Mouse (Mus musculus) neural tube, embryonic 14.5 days (tissue): ENCODE results near the gene H2-Aa. TPM values are rescaled to one million over a fixed set of nuclear protein-coding genes. Genes with fewer than 3 reads are reported as not detected.
A peak's percentile ranks its signal among the peaks of the same experiment; 100 is the strongest.

Source experiments
- ATAC-seq: fragments of 200-750 bp; cut with Nextera tagmentation; 2 replicates; pipeline ENCODE4 v1.8.0; 2017; ENCODE audit warnings: low read depth, mild to moderate bottlenecking, moderate TSS enrichment, moderate library complexity
- H3K27ac ChIP-seq: fragments of 300-500 bp; sonication (generic); 2 replicates; pipeline ENCODE4 v1.5.1; 2014; ENCODE audit warnings: low read depth, mild to moderate bottlenecking, control low read depth, low read length, moderate library complexity, mixed read lengths
- H3K27me3 ChIP-seq: fragments of 300-500 bp; sonication (generic); 2 replicates; pipeline ENCODE4 v1.6.1; 2014; ENCODE audit warnings: low read length; ENCODE audit not compliant: control insufficient read depth, insufficient read depth
- H3K36me3 ChIP-seq: fragments of 300-500 bp; sonication (generic); 2 replicates; pipeline ENCODE4 v1.6.1; 2014; ENCODE audit warnings: low read length, mixed read lengths; ENCODE audit not compliant: control insufficient read depth, insufficient read depth
- H3K4me1 ChIP-seq: fragments of 300-500 bp; sonication (generic); 2 replicates; pipeline ENCODE4 v1.6.1; 2014; ENCODE audit warnings: low read length; ENCODE audit not compliant: control insufficient read depth, insufficient read depth
- H3K4me2 ChIP-seq: fragments of 300-500 bp; sonication (generic); 2 replicates; pipeline ENCODE4 v1.6.1; 2014; ENCODE audit warnings: mild to moderate bottlenecking, low read depth, low read length, control low read depth
- H3K4me3 ChIP-seq: fragments of 300-500 bp; sonication (generic); 2 replicates; pipeline ENCODE4 v1.5.1; 2014; ENCODE audit warnings: low read depth, low read length, control low read depth, mixed read lengths
- H3K9ac ChIP-seq: fragments of 300-500 bp; sonication (generic); replicated peaks from 2 replicates; pipeline ENCODE4 v1.6.1; 2014; ENCODE audit warnings: low read depth, mild to moderate bottlenecking, control low read depth, low read length, mixed read lengths
- H3K9me3 ChIP-seq: fragments of 300-500 bp; sonication (generic); 2 replicates; pipeline ENCODE4 v1.6.1; 2016; ENCODE audit warnings: low read length; ENCODE audit not compliant: control insufficient read depth
- WGBS: fragments of 180-500 bp; shearing (Covaris S2); extraction: QIAGEN DNeasy Blood & Tissue Kit; methylation state at CpG from one replicate; pipeline ENCODE4 v1.1.7; 2014; 5-methylcytosine and 5-hydroxymethylcytosine counted together
- polyA plus RNA-seq: library from polyadenylated mRNA; unstranded; fragments of >200 nt; fragmentation: Nextera tagmentation; extraction: Ambion mirVana; gene quantifications from 2 replicates; pipeline ENCODE4 v1.2.1, GENCODE M21; 2014

H2-Aa gene
- polyA plus RNA-seq, 1 experiment from 2014 or later: 0.24 TPM

DNA sequence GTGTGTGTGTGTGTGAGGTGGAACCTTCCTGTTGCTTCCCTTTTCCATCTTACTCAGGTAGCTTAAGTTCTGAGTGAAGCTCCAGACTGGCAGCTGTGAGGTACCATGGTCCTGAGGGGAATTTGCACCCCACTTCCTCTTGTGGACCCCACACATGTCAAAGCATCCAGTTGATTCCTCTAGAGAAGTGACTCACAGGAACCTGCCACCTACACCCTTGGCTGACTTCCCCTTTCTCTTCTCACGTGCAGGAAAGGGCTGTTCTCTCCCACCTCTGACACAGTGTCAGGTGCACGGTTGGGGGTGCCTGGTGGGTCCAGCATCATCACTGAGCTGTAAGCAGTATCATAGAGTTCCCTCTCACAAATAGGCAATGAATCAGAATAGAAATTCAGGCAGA is 5.9 kb upstream of the H2-Aa start:
- Histone ChIP-seq H3K27ac (no peak overlapping the region), H3K4me2 (no peak overlapping the region), H3K27me3 (no peaks in the 10 kb centered on the region), H3K9me3 (no peaks in the 10 kb centered on the region), H3K4me1 (no peaks in the 10 kb centered on the region), H3K9ac (no peak overlapping the region), H3K4me3 (no peak overlapping the region), H3K36me3 (no peaks in the 10 kb centered on the region)
- ATAC-seq: no peak
- 68% methylated on average over 2 of the region's 2 CpGs for WGBS

GRCm38 (mm10) chr17:34292570-34292969 is 4.9 kb upstream of the H2-Aa start:
- 92% methylated on average over 4 of the region's 4 CpGs for WGBS
- H3K9ac ChIP-seq: no peak overlapping the region
- H3K9me3 ChIP-seq: no peaks in the 10 kb centered on the region
- no peak for ATAC-seq
- H3K4me3 ChIP-seq: no peak overlapping the region
- H3K27me3 ChIP-seq: no peaks in the 10 kb centered on the region
- no peaks in the 10 kb centered on the region for H3K4me1 ChIP-seq
- no peaks in the 10 kb centered on the region for H3K36me3 ChIP-seq
- no peak overlapping the region for H3K4me2 ChIP-seq
- no peak overlapping the region for H3K27ac ChIP-seq

GRCm38 (mm10) chr17:34291609-34292008 is 4.0 kb upstream of the H2-Aa start:
- Histone ChIP-seq H3K4me3 (no peak overlapping the region), H3K27ac (no peak overlapping the region), H3K9ac (no peak overlapping the region), H3K4me2 (0 out of 2 replicates have a peak overlapping the region, but pooled peaks have one; percentile 14), H3K9me3 (no peaks in the 10 kb centered on the region), H3K4me1 (no peaks in the 10 kb centered on the region), H3K27me3 (no peaks in the 10 kb centered on the region), H3K36me3 (no peaks in the 10 kb centered on the region)
- 13% methylated on average over 8 of the region's 8 CpGs for WGBS
- peak; percentile 95 for ATAC-seq

GRCm38 (mm10) chr17:34288131-34288530 is 508 bp upstream of the H2-Aa start:
- H3K4me1 ChIP-seq: no peaks in the 10 kb centered on the region
- H3K36me3 ChIP-seq: no peaks in the 10 kb centered on the region
- WGBS: 77% methylated on average over 3 of the region's 3 CpGs
- no peak overlapping the region for H3K4me2 ChIP-seq
- no peak overlapping the region for H3K27ac ChIP-seq
- no peak overlapping the region for H3K4me3 ChIP-seq
- no peaks in the 10 kb centered on the region for H3K9me3 ChIP-seq
- H3K27me3 ChIP-seq: no peaks in the 10 kb centered on the region
- ATAC-seq: no peak
- H3K9ac ChIP-seq: no peak overlapping the region

- Histone ChIP-seq H3K9ac (no peak overlapping the region), H3K36me3 (no peaks in the 10 kb centered on the region), H3K4me1 (no peaks in the 10 kb centered on the region), H3K27ac (no peak overlapping the region), H3K4me2 (no peak overlapping the region), H3K27me3 (no peaks in the 10 kb centered on the region), H3K4me3 (no peak overlapping the region), H3K9me3 (no peaks in the 10 kb centered on the region)
- 70% methylated on average over 6 of the region's 6 CpGs for WGBS
- no peak for ATAC-seq
Measured at GRCm38 (mm10) chr17:34286999-34287398, 624 bp downstream of the H2-Aa start.

GRCm38 (mm10) chr17:34286501-34286900 is 1.1 kb downstream of the H2-Aa start:
- WGBS: 78% methylated on average over 5 of the region's 5 CpGs

DNA sequence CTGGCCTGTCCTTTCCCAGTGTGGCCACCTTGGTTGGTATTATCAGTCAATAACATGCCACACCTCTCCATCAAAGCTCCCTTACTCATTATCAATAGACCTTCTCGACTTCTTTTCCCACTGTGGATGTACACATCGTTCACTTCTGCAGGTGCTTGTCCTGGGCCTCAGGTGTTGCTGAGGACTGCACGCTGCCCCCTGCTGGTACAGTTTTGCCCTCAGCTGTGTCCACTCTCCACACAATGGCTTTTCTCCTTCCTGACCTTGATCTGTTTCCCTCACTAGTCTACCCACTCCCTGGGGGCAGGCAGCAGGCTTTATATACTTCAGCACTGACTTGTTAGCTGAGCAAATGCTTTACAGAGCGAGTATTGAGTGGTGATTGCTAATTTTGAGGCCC is 1.8 kb downstream of the H2-Aa start:
- no peak overlapping the region for H3K4me2 ChIP-seq
- H3K4me3 ChIP-seq: no peak overlapping the region
- 47% methylated on average over 4 of the region's 4 CpGs for WGBS
- no peaks in the 10 kb centered on the region for H3K4me1 ChIP-seq
- H3K36me3 ChIP-seq: no peaks in the 10 kb centered on the region
- H3K27me3 ChIP-seq: no peaks in the 10 kb centered on the region
- H3K9me3 ChIP-seq: no peaks in the 10 kb centered on the region
- ATAC-seq: no peak
- H3K27ac ChIP-seq: no peak overlapping the region
- no peak overlapping the region for H3K9ac ChIP-seq

More at GRCm38 (mm10) chr17:34286501-34286900, 1.1 kb downstream of the H2-Aa start:
- no peak overlapping the region for H3K4me2 ChIP-seq
- H3K9me3 ChIP-seq: no peaks in the 10 kb centered on the region
- ATAC-seq: no peak
- H3K27ac ChIP-seq: no peak overlapping the region
- H3K9ac ChIP-seq: no peak overlapping the region
- no peaks in the 10 kb centered on the region for H3K27me3 ChIP-seq
- no peaks in the 10 kb centered on the region for H3K4me1 ChIP-seq
- no peaks in the 10 kb centered on the region for H3K36me3 ChIP-seq
- no peak overlapping the region for H3K4me3 ChIP-seq

- Histone ChIP-seq H3K27me3 (no peaks in the 10 kb centered on the region), H3K9me3 (no peaks in the 10 kb centered on the region), H3K4me2 (no peak overlapping the region), H3K36me3 (no peaks in the 10 kb centered on the region), H3K4me3 (no peak overlapping the region), H3K27ac (no peak overlapping the region), H3K4me1 (no peaks in the 10 kb centered on the region), H3K9ac (no peak overlapping the region)
- 79% methylated on average over 4 of the region's 4 CpGs for WGBS
- no peak for ATAC-seq
Measured at GRCm38 (mm10) chr17:34285371-34285770, 2.3 kb downstream of the H2-Aa start.

DNA sequence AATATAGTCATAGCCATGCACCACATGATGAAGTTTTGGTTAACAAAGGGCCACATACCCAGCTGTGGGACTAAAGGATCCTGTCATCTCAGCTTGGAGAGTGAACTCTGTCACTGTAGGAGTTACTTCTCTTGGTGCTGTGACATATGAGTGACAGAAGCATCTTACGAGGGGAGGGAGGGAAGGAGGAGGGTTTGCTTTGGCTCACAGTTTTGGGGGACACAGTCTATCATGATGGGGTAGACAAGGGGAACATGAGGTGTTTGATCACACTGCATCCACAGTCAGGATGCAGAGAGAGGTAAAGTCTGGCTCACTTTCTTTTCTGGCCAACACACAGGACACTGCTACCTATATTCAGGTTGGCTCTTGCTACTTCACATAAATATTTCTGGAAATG is 5.8 kb downstream of the H2-Aa start:
- H3K4me1 ChIP-seq: no peaks in the 10 kb centered on the region
- H3K9ac ChIP-seq: no peak overlapping the region
- H3K27ac ChIP-seq: no peak overlapping the region
- no peak overlapping the region for H3K4me3 ChIP-seq
- H3K4me2 ChIP-seq: no peak overlapping the region
- 78% methylated on average over 1 of the region's 1 CpGs for WGBS
- no peaks in the 10 kb centered on the region for H3K27me3 ChIP-seq
- ATAC-seq: no peak
- no peaks in the 10 kb centered on the region for H3K36me3 ChIP-seq
- H3K9me3 ChIP-seq: no peaks in the 10 kb centered on the region
